Mouse (Mus musculus) lung, embryonic 15.5 days (tissue): ENCODE results near the gene Dmxl2. TPM values are rescaled to one million over a fixed set of nuclear protein-coding genes. Genes with fewer than 3 reads are reported as not detected.
A peak's percentile ranks its signal among the peaks of the same experiment; 100 is the strongest.

ENCODE experiments used
- ATAC-seq: fragments of 200-750 bp; cut with Nextera tagmentation; 2 replicates; pipeline ENCODE4 v1.8.0; 2017; ENCODE audit warnings: moderate number of reproducible peaks, borderline replicate concordance; ENCODE audit not compliant: low FRiP score, low TSS enrichment; ENCODE audit errors: extremely low read depth
- H3K27ac ChIP-seq: fragments of 300-500 bp; sonication (generic); 2 replicates; pipeline ENCODE4 v1.5.1; 2015; ENCODE audit warnings: moderate library complexity, mild to moderate bottlenecking, inconsistent platforms
- H3K27me3 ChIP-seq: fragments of 300-500 bp; sonication (generic); 2 replicates; pipeline ENCODE4 v1.6.1; 2015; ENCODE audit warnings: inconsistent platforms
- H3K36me3 ChIP-seq: fragments of 300-500 bp; sonication (generic); 2 replicates; pipeline ENCODE4 v1.6.1; 2015; ENCODE audit warnings: inconsistent platforms
- H3K4me1 ChIP-seq: fragments of 300-500 bp; sonication (generic); 2 replicates; pipeline ENCODE4 v1.6.1; 2015; ENCODE audit warnings: inconsistent platforms
- H3K4me2 ChIP-seq: fragments of 300-500 bp; sonication (generic); 2 replicates; pipeline ENCODE4 v1.6.1; 2015; ENCODE audit warnings: inconsistent platforms, mild to moderate bottlenecking, moderate library complexity
- H3K4me3 ChIP-seq: fragments of 300-500 bp; sonication (generic); 2 replicates; pipeline ENCODE4 v1.5.1; 2015; ENCODE audit warnings: mild to moderate bottlenecking, inconsistent platforms
- H3K9ac ChIP-seq: fragments of 300-500 bp; sonication (generic); 2 replicates; pipeline ENCODE4 v1.6.1; 2015; ENCODE audit warnings: inconsistent platforms
- H3K9me3 ChIP-seq: fragments of 300-500 bp; sonication (generic); 2 replicates; pipeline ENCODE4 v1.6.1; 2016; ENCODE audit warnings: inconsistent platforms
- WGBS: fragments of 180-500 bp; shearing (Covaris S2); methylation state at CpG from one replicate; pipeline ENCODE4 v1.1.7; 2015; 5-methylcytosine and 5-hydroxymethylcytosine counted together
- polyA plus RNA-seq: library from polyadenylated mRNA; unstranded; fragments of >200 nt; fragmentation: Nextera tagmentation; extraction: Ambion mirVana; gene quantifications from 2 replicates; pipeline ENCODE4 v1.2.1, GENCODE M21; 2015

Gene Dmxl2
- polyA plus RNA-seq, 1 experiment from 2014 or later, result 4.5 TPM

DNA sequence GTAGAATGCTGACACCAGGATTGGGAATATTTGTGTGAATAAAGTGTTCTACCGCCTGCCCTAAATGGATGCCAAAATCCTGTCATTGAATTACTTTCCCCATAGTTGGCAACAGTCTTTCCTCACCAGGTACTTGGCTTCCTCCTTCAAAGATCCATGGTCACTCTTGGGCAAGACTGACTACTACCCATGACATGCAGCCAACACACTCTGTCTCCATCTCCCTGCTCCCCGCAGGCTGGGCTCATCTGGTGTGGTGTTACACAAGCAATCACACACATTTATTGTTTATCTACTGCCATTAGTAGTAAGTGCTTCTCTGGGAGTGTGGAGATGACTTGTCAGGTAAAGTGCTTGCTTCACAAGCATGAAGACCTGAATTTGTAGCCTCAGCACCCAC lies 31.5 kb upstream of the Dmxl2 start:
- no peaks in the 10 kb centered on the region for H3K4me1 ChIP-seq
- H3K9me3 ChIP-seq, result no peaks in the 10 kb centered on the region
- no peak overlapping the region for H3K9ac ChIP-seq
- WGBS, result 74% methylated on average over 2 of the region's 2 CpGs
- no peak overlapping the region for H3K27ac ChIP-seq
- no peaks in the 10 kb centered on the region for H3K27me3 ChIP-seq
- H3K4me2 ChIP-seq, result no peak overlapping the region
- no peak overlapping the region for H3K4me3 ChIP-seq
- H3K36me3 ChIP-seq, result no peaks in the 10 kb centered on the region
- no peak for ATAC-seq

- Histone ChIP-seq H3K27ac (no peak overlapping the region), H3K36me3 (no peaks in the 10 kb centered on the region), H3K4me2 (no peak overlapping the region), H3K4me1 (no peaks in the 10 kb centered on the region), H3K4me3 (no peak overlapping the region), H3K9me3 (no peaks in the 10 kb centered on the region), H3K9ac (no peak overlapping the region), H3K27me3 (no peaks in the 10 kb centered on the region)
- ATAC-seq, result no peak
Measured at GRCm38 (mm10) chr9:54531421-54531820, 30.0 kb upstream of the Dmxl2 start.

- H3K36me3 ChIP-seq, result no peaks in the 10 kb centered on the region
- H3K27ac ChIP-seq, result no peak overlapping the region
- H3K4me2 ChIP-seq, result no peak overlapping the region
- ATAC-seq, result no peak
- H3K9ac ChIP-seq, result no peak overlapping the region
- H3K27me3 ChIP-seq, result no peaks in the 10 kb centered on the region
- 85% methylated on average over 6 of the region's 6 CpGs for WGBS
- no peak overlapping the region for H3K4me3 ChIP-seq
- no peaks in the 10 kb centered on the region for H3K4me1 ChIP-seq
- no peaks in the 10 kb centered on the region for H3K9me3 ChIP-seq
Measured at GRCm38 (mm10) chr9:54530836-54531235, 29.4 kb upstream of the Dmxl2 start.

- Histone ChIP-seq H3K4me1 (no peaks in the 10 kb centered on the region), H3K9me3 (no peaks in the 10 kb centered on the region), H3K9ac (no peak overlapping the region), H3K4me3 (no peak overlapping the region), H3K27ac (no peak overlapping the region), H3K27me3 (no peaks in the 10 kb centered on the region), H3K36me3 (no peaks in the 10 kb centered on the region), H3K4me2 (no peak overlapping the region)
- no peak for ATAC-seq
- 63% methylated on average over 2 of the region's 2 CpGs for WGBS
Measured at GRCm38 (mm10) chr9:54529950-54530349, 28.5 kb upstream of the Dmxl2 start.

DNA sequence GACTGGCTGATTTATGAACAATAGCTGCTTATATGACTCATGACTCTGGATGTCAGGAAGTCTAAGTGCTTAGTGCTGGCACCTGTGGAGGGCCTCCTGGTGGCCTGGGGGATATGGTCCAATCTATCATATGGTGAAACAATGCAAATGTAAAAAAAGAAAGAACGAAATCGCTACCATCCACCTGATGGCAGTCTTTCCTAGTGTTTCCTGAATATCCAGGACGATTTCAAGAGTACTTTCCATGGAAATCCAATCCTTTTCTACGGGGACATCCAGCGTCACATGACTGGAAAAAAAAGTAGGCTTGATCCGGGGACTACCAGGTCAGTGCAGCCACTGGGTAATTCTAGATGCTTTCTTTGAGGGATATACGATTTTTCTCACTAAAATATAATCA lies 26.3 kb upstream of the Dmxl2 start:
- H3K27ac ChIP-seq, result no peak overlapping the region
- no peaks in the 10 kb centered on the region for H3K36me3 ChIP-seq
- no peaks in the 10 kb centered on the region for H3K9me3 ChIP-seq
- H3K4me3 ChIP-seq, result no peak overlapping the region
- H3K4me1 ChIP-seq, result no peaks in the 10 kb centered on the region
- ATAC-seq, result no peak
- 64% methylated on average over 7 of the region's 7 CpGs for WGBS
- H3K4me2 ChIP-seq, result no peak overlapping the region
- H3K27me3 ChIP-seq, result no peaks in the 10 kb centered on the region
- H3K9ac ChIP-seq, result no peak overlapping the region

GRCm38 (mm10) chr9:54520286-54520685 lies 18.9 kb upstream of the Dmxl2 start:
- Histone ChIP-seq H3K4me1 (no peaks in the 10 kb centered on the region), H3K9me3 (no peaks in the 10 kb centered on the region), H3K36me3 (no peaks in the 10 kb centered on the region), H3K27me3 (no peaks in the 10 kb centered on the region), H3K9ac (no peak overlapping the region), H3K4me2 (no peak overlapping the region), H3K4me3 (no peak overlapping the region), H3K27ac (no peak overlapping the region)
- 66% methylated on average over 4 of the region's 4 CpGs for WGBS
- no peak for ATAC-seq

GRCm38 (mm10) chr9:54518921-54519320 lies 17.5 kb upstream of the Dmxl2 start:
- no peaks in the 10 kb centered on the region for H3K9me3 ChIP-seq
- no peak overlapping the region for H3K4me3 ChIP-seq
- 57% methylated on average over 7 of the region's 7 CpGs for WGBS
- no peak overlapping the region for H3K27ac ChIP-seq
- H3K4me1 ChIP-seq, result no peaks in the 10 kb centered on the region
- H3K9ac ChIP-seq, result no peak overlapping the region
- H3K36me3 ChIP-seq, result no peaks in the 10 kb centered on the region
- H3K27me3 ChIP-seq, result no peaks in the 10 kb centered on the region
- ATAC-seq, result no peak
- no peak overlapping the region for H3K4me2 ChIP-seq

GRCm38 (mm10) chr9:54515991-54516390 lies 14.6 kb upstream of the Dmxl2 start:
- Histone ChIP-seq H3K9me3 (no peaks in the 10 kb centered on the region), H3K9ac (no peak overlapping the region), H3K27me3 (no peaks in the 10 kb centered on the region; the same call in 1 of the 2 replicates), H3K36me3 (no peaks in the 10 kb centered on the region), H3K4me2 (no peak overlapping the region), H3K4me3 (no peak overlapping the region), H3K4me1 (no peaks in the 10 kb centered on the region), H3K27ac (no peak overlapping the region)
- ATAC-seq, result no peak
- 67% methylated on average over 2 of the region's 2 CpGs for whole genome bisulfite sequencing

- H3K27me3 ChIP-seq, result peaks cover 28% of the 10 kb centered on the region
- H3K4me2 ChIP-seq, result peak overlapping the region; percentile 100
- H3K4me3 ChIP-seq, result no peak overlapping the region
- H3K36me3 ChIP-seq, result no peaks in the 10 kb centered on the region
- H3K9me3 ChIP-seq, result no peaks in the 10 kb centered on the region
- H3K4me1 ChIP-seq, result peaks cover 10% of the 10 kb centered on the region; the same call in 1 of the 2 replicates
- no peak for ATAC-seq
- H3K27ac ChIP-seq, result no peak overlapping the region
- H3K9ac ChIP-seq, result no peak overlapping the region
- 6% methylated on average over 12 of the region's 12 CpGs for WGBS
Measured at GRCm38 (mm10) chr9:54502873-54503272, 1.4 kb upstream of the Dmxl2 start.

- peak overlapping the region; percentile 100 for H3K4me2 ChIP-seq
- no peaks in the 10 kb centered on the region for H3K9me3 ChIP-seq
- H3K4me1 ChIP-seq, result peaks cover 10% of the 10 kb centered on the region; the same call in 1 of the 2 replicates
- H3K4me3 ChIP-seq, result peak overlapping the region; percentile 73
- H3K36me3 ChIP-seq, result no peaks in the 10 kb centered on the region
- WGBS, result 6% methylated on average over 13 of the region's 13 CpGs
- no peak overlapping the region for H3K9ac ChIP-seq
- H3K27me3 ChIP-seq, result peaks cover 28% of the 10 kb centered on the region
- ATAC-seq, result 0 out of 2 replicates have a peak, but pooled peaks have one; percentile 2
- H3K27ac ChIP-seq, result no peak overlapping the region
Measured at GRCm38 (mm10) chr9:54502111-54502495, 677 bp upstream of the Dmxl2 start.

DNA sequence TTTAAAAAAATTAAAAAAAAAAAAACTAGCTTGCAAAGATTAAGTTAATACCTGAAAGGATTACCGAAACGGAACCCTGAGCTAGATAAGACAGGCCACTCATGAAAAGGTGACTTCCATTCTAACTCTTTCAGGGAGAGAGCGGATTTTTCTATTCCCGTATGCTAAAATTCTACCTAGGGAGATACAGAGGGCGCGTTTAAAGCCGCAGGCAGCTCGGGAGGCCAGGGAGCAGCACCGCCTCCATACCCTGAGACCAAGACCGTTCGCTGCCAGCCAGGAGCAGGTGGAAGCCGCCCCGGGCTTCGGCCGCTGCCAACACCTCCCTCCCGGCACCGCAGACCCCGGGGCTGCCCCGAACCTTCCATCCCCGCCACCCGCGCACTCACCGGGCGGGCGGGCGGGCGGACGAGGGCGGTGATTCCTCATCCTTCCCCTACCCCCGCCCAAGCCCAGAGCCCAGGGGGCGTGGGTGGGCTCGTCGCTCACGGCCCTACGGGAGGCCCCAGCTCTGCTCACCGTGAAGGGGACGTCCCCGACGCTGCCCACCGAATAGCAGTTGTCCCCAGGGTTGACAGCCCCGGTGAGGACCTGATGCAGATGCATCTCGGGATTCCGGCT lies 484 bp downstream of the Dmxl2 start:
- Histone ChIP-seq H3K9ac (peak overlapping the region; percentile 55), H3K27ac (no peak overlapping the region; the same call in 1 of the 2 replicates), H3K9me3 (no peaks in the 10 kb centered on the region), H3K4me1 (peaks cover 10% of the 10 kb centered on the region; the same call in 1 of the 2 replicates), H3K36me3 (no peaks in the 10 kb centered on the region), H3K4me2 (peak overlapping the region; percentile 100), H3K27me3 (peaks cover 28% of the 10 kb centered on the region), H3K4me3 (peak overlapping the region; percentile 73)
- ATAC-seq, result peak; percentile 52
- WGBS, result under 1% methylated on average over 38 of the region's 43 CpGs

DNA sequence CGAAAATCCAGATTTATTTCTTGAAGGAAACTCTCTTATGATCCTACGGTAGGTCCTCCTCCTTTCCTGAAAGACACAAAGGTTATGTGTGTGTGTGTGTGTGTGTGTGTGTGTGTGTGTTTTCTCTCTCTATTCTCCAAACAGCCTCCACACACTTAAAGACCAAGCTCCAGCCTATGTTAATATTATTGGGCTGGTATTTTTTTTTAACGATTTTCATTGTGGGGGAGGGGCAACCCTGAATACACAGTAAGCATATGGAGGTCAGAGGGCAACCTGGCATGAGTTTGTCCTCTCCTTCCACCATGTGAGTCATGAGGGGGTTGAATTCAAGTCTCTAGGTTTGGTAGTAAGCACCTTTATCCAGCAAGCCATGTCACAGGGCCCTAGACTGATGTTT lies 1.6 kb downstream of the Dmxl2 start:
- no peak overlapping the region for H3K27ac ChIP-seq
- H3K9me3 ChIP-seq, result no peaks in the 10 kb centered on the region
- no peak overlapping the region for H3K4me3 ChIP-seq
- H3K4me1 ChIP-seq, result peaks cover 10% of the 10 kb centered on the region; the same call in 1 of the 2 replicates
- no peaks in the 10 kb centered on the region for H3K36me3 ChIP-seq
- ATAC-seq, result no peak
- 74% methylated on average over 3 of the region's 3 CpGs for WGBS
- H3K9ac ChIP-seq, result no peak overlapping the region
- peaks cover 28% of the 10 kb centered on the region for H3K27me3 ChIP-seq
- H3K4me2 ChIP-seq, result no peak overlapping the region

GRCm38 (mm10) chr9:54499291-54499690 lies 2.1 kb downstream of the Dmxl2 start:
- H3K4me2 ChIP-seq, result no peak overlapping the region
- peaks cover 10% of the 10 kb centered on the region; the same call in 1 of the 2 replicates for H3K4me1 ChIP-seq
- ATAC-seq, result no peak
- no peak overlapping the region for H3K27ac ChIP-seq
- H3K9ac ChIP-seq, result no peak overlapping the region
- 83% methylated on average over 6 of the region's 6 CpGs for WGBS
- no peaks in the 10 kb centered on the region for H3K9me3 ChIP-seq
- no peak overlapping the region for H3K4me3 ChIP-seq
- H3K27me3 ChIP-seq, result peaks cover 28% of the 10 kb centered on the region
- H3K36me3 ChIP-seq, result no peaks in the 10 kb centered on the region
